Mouse (Mus musculus): ENCODE data around the gene Fbrs.

The Fbrs gene

GRCm38 (mm10) chr7:127519284-127519683 is 40.3 kb downstream of the Fbrs start, which contains the start of gene Gm42715:
TSS of gene Gm42715 (plus strand) at chr7:127519584.
- DNase-seq (ENCODE audit: low read depth, low spot score): no peak
